Mouse (Mus musculus): Measurements from ENCODE around the gene Dnajc24. TPM values are rescaled to one million over a fixed set of nuclear protein-coding genes. Genes with fewer than 3 reads are reported as not detected.

The Dnajc24 gene
- 65.0 and 68.8 TPM in 2 replicates for polyA plus RNA-seq (2015; fragmentation: Nextera tagmentation; extraction: Ambion mirVana)

DNA sequence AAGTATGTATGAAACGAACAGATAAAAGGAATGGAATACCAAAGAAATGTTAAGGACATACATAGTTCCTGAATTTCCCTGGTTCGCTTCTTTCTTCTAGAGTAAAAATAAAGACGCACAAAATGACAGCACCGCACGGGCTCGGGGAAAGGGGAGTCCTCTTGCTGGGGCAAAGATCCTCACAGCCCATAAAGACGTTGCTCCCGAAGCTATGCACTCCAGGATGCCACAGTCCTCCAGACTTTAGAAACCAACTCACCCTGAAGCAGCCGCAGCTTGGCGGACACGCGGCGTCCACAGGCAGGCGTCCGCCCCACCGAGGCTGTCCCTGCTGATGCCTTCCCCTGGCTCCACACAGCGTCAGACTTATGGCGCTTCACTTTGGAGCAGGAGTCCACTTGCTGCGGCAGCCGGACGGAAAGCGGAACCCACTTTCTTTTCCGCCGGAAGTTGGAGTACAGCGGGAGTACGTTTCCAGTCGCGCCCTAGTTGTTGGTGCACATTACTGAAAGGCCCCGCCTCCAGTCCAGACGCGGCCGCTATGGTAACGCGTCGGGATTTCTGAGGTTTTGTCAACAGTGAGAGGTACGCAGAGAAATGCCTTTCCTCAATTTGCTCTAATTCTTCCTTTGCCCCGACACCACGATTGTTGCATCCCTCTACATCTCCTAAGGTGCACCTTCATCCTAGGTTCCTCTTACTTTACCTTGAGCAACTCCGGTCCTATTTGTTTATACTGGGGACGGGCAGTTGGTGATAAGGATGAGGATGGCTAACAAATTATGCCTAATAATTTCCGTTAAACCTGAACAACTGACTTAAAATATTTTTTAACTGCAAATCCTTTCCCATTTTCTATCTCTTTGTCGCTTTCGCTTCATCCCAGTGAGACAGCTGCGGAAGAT, at the start of gene Dnajc24:
Gene Dnajc24 (minus strand): TSS at position 715 of the 905 bp plus-strand sequence.

Small RNA genes within 50 kb of the gene (microRNA-seq; reads per million reads assigned to microRNA genes)
- not detected for gene Gm22002 (ENCODE audit: borderline replicate concordance, insufficient number of aligned reads)

Other genes with a start within 250 kb of the Dnajc24 start
- gene Elp4, start 99.0 kb downstream of the Dnajc24 start, polyA plus RNA-seq (2015; fragmentation: Nextera tagmentation; extraction: Ambion mirVana) = 13.5 and 18.0 TPM in 2 replicates
- 171 and 333 TPM in 2 replicates for gene Immp1l, start 98.9 kb downstream of the Dnajc24 start, polyA plus RNA-seq (2015; fragmentation: Nextera tagmentation; extraction: Ambion mirVana)